Mouse (Mus musculus): ENCODE measurements around the gene Npepps.

DNA sequence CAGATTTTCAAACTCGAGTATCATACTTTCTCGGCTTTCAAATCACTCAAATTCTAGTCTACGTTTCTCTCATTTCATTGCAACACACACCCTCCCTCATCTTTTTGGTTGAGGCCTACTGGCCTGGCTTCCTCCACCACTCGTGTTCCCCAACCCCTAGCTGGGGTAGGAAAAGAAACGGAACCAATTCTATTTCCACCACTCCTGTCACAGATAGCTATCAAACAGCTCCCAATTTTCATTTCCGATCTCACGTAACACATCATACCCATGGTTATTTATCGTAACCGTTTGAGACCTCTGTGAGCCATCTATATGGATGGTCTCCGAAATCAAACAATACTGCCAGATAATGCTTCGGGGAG, 1.4 kb downstream of the Npepps start:
- no peak for TF ChIP-seq POLR2A (IDR thresholded peaks at IDR 0.05; ENCODE audit: extremely low read depth, insufficient read depth, low read length)
- TF ChIP-seq CTCF (IDR thresholded peaks at IDR 0.05; ENCODE audit: extremely low read depth, insufficient read depth, low read length), result no peak
